Mouse (Mus musculus): ENCODE measurements at regions not wholly inside any gene's neighbourhood (a gene's known extent, or its start where the extent isn't known, plus 50 kb on each side); places are given as distances from the start of the nearest gene placed in this dataset.

- Histone ChIP-seq H3K36me3 (ENCODE audit: control insufficient read depth, insufficient read depth) (no peaks in the 10 kb centered on the region), H3K4me2 (ENCODE audit: low read depth, low read length) (peak overlapping the region; percentile 44), H3K27me3 (ENCODE audit: control insufficient read depth, insufficient read depth, low read length) (no peaks in the 10 kb centered on the region), H3K4me3 (ENCODE audit: low read length) (no peak overlapping the region), H3K9ac (ENCODE audit: low read length) (no peak overlapping the region), H3K4me1 (ENCODE audit: control insufficient read depth, insufficient read depth, low read length) (peaks cover 9% of the 10 kb centered on the region), H3K27ac (ENCODE audit: low read length) (no peak overlapping the region), H3K9me3 (replicated peaks; ENCODE audit: control insufficient read depth, low read length) (no peaks in the 10 kb centered on the region)
- WGBS = 27% methylated on average over 6 of the region's 6 CpGs
- ATAC-seq (replicated peaks; ENCODE audit: extremely low read depth, insufficient read depth, low FRiP score) = no peak
These were observed 234.5 kb upstream of the Gm15217 start for GRCm38 (mm10) chr14:46144707-46145106.

- H3K4me2 ChIP-seq (ENCODE audit: low read depth, low read length) = no peak overlapping the region
- peaks cover 9% of the 10 kb centered on the region for H3K4me1 ChIP-seq (ENCODE audit: control insufficient read depth, insufficient read depth, low read length)
- WGBS = 69% methylated on average over 7 of the region's 7 CpGs
- ATAC-seq (replicated peaks; ENCODE audit: extremely low read depth, insufficient read depth, low FRiP score) = no peak
- H3K9me3 ChIP-seq (replicated peaks; ENCODE audit: control insufficient read depth, low read length) = no peaks in the 10 kb centered on the region
- no peak overlapping the region for H3K9ac ChIP-seq (ENCODE audit: low read length)
- H3K36me3 ChIP-seq (ENCODE audit: control insufficient read depth, insufficient read depth) = no peaks in the 10 kb centered on the region
- no peaks in the 10 kb centered on the region for H3K27me3 ChIP-seq (ENCODE audit: control insufficient read depth, insufficient read depth, low read length)
- H3K4me3 ChIP-seq (ENCODE audit: low read length) = no peak overlapping the region
- no peak overlapping the region for H3K27ac ChIP-seq (ENCODE audit: low read length)
These were observed 233.6 kb upstream of the Gm15217 start for GRCm38 (mm10) chr14:46145584-46145983.

DNA sequence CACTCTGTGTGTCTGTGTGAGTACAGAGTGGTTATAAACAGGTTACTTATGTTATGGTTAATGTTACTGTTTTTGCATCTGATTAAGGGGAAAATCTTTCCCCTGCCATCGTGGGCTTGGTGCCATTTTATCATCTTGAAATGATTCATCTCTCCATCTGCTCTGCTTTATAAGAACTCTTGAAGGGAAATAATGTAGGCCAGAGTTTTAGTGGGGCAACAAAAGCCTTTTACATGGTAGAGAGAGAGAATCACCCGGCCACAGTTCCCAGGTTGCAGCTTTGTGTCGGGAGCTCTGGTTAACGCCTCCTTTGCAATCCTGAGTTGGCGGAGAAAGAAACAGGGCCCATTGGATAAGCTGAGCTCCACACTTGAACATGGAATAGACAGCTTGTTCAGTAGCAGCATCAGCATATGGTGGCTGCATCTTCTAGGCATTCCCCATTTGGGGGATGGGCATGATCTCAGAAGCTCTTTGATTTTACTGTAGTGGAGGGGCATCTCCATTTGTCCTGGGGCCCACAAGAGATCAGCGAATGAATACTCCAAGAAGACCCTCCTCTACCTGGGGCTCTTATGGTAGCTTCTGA, 230.0 kb upstream of the Gm15217 start:
- 79% methylated on average over 6 of the region's 6 CpGs for WGBS
- H3K9me3 ChIP-seq (replicated peaks; ENCODE audit: control insufficient read depth, low read length) = no peaks in the 10 kb centered on the region
- no peak overlapping the region for H3K27ac ChIP-seq (ENCODE audit: low read length)
- peaks cover 9% of the 10 kb centered on the region for H3K4me1 ChIP-seq (ENCODE audit: control insufficient read depth, insufficient read depth, low read length)
- no peaks in the 10 kb centered on the region for H3K36me3 ChIP-seq (ENCODE audit: control insufficient read depth, insufficient read depth)
- H3K9ac ChIP-seq (ENCODE audit: low read length) = no peak overlapping the region
- no peak for ATAC-seq (replicated peaks; ENCODE audit: extremely low read depth, insufficient read depth, low FRiP score)
- no peaks in the 10 kb centered on the region for H3K27me3 ChIP-seq (ENCODE audit: control insufficient read depth, insufficient read depth, low read length)
- H3K4me3 ChIP-seq (ENCODE audit: low read length) = no peak overlapping the region
- no peak overlapping the region for H3K4me2 ChIP-seq (ENCODE audit: low read depth, low read length)

DNA sequence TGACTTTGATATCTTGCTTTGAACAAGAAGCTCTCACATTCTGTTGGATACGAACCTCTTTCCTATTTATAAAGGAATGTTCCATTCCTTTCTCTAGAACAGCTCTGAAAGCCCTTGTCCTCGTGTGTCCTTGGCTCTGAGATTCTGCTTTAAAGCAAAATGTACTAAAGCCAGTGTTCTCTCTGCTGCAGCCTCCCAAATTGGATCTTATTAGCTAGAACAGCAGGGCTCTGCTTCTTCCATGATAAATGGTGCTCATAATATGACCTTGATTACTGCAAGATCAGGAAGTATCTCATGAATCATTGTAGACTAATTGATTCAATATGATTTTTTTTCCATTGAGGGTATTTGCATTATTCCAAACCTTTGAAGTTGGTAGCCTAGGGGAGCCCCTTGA, 220.5 kb upstream of the Gm15217 start:
- no peak for ATAC-seq (replicated peaks; ENCODE audit: extremely low read depth, insufficient read depth, low FRiP score)
- Histone ChIP-seq H3K9ac (ENCODE audit: low read length) (no peak overlapping the region), H3K36me3 (ENCODE audit: control insufficient read depth, insufficient read depth) (no peaks in the 10 kb centered on the region), H3K4me3 (ENCODE audit: low read length) (no peak overlapping the region), H3K9me3 (replicated peaks; ENCODE audit: control insufficient read depth, low read length) (no peaks in the 10 kb centered on the region), H3K4me2 (ENCODE audit: low read depth, low read length) (no peak overlapping the region), H3K27ac (ENCODE audit: low read length) (no peak overlapping the region), H3K4me1 (ENCODE audit: control insufficient read depth, insufficient read depth, low read length) (no peaks in the 10 kb centered on the region), H3K27me3 (ENCODE audit: control insufficient read depth, insufficient read depth, low read length) (no peaks in the 10 kb centered on the region)
- WGBS = 32% methylated on average over 2 of the region's 2 CpGs

DNA sequence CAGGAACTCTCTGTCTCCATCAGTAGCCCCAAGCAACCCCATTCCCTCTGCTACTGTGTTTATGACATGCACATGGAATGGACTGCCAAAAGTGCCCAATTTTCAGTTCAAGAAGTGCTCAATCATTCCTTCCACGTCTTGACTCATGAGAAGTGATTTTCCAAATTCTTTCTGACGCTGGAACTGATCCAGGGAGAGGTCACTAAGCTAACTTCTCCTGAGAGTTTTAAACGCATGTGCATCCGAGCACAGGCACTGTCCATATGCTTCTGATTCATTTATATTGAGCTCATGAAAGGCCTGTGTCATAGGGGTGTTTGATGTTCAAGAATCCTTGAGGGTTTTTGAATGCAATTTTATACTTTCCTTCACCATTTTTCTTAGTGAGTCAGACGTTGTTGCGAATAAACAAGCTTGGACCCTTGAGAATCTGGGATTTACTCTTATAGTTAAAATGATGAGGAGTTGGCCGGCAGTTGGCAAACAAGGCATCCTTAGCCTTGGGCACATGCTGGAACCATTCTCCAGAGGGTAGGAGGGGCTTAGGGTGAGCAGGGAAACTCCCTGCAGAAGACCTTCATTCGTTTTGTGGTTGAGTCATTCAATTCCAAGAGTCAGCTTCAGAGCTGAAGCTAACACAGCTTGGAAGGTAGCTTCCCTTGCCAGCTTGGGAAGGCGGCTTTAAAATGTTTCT, 206.9 kb upstream of the Gm15217 start:
- Histone ChIP-seq H3K9ac (ENCODE audit: low read length) (no peak overlapping the region), H3K4me1 (ENCODE audit: control insufficient read depth, insufficient read depth, low read length) (no peaks in the 10 kb centered on the region), H3K9me3 (replicated peaks; ENCODE audit: control insufficient read depth, low read length) (no peaks in the 10 kb centered on the region), H3K36me3 (ENCODE audit: control insufficient read depth, insufficient read depth) (no peaks in the 10 kb centered on the region), H3K4me3 (ENCODE audit: low read length) (no peak overlapping the region), H3K4me2 (ENCODE audit: low read depth, low read length) (no peak overlapping the region), H3K27ac (ENCODE audit: low read length) (no peak overlapping the region), H3K27me3 (ENCODE audit: control insufficient read depth, insufficient read depth, low read length) (no peaks in the 10 kb centered on the region)
- 68% methylated on average over 9 of the region's 9 CpGs for WGBS
- no peak for ATAC-seq (replicated peaks; ENCODE audit: extremely low read depth, insufficient read depth, low FRiP score)

- H3K4me3 ChIP-seq (ENCODE audit: low read length) = no peak overlapping the region
- no peak overlapping the region for H3K4me2 ChIP-seq (ENCODE audit: low read depth, low read length)
- H3K36me3 ChIP-seq (ENCODE audit: control insufficient read depth, insufficient read depth) = no peaks in the 10 kb centered on the region
- no peak overlapping the region for H3K27ac ChIP-seq (ENCODE audit: low read length)
- no peaks in the 10 kb centered on the region for H3K9me3 ChIP-seq (replicated peaks; ENCODE audit: control insufficient read depth, low read length)
- WGBS = 58% methylated on average over 6 of the region's 6 CpGs
- H3K4me1 ChIP-seq (ENCODE audit: control insufficient read depth, insufficient read depth, low read length) = no peaks in the 10 kb centered on the region
- no peaks in the 10 kb centered on the region for H3K27me3 ChIP-seq (ENCODE audit: control insufficient read depth, insufficient read depth, low read length)
- no peak overlapping the region for H3K9ac ChIP-seq (ENCODE audit: low read length)
- ATAC-seq (replicated peaks; ENCODE audit: extremely low read depth, insufficient read depth, low FRiP score) = no peak
These were observed 206.3 kb upstream of the Gm15217 start for GRCm38 (mm10) chr14:46172875-46173324.

- Histone ChIP-seq H3K27ac (ENCODE audit: low read length) (no peak overlapping the region), H3K36me3 (ENCODE audit: control insufficient read depth, insufficient read depth) (no peaks in the 10 kb centered on the region), H3K9me3 (replicated peaks; ENCODE audit: control insufficient read depth, low read length) (no peaks in the 10 kb centered on the region), H3K4me3 (ENCODE audit: low read length) (no peak overlapping the region), H3K4me2 (ENCODE audit: low read depth, low read length) (no peak overlapping the region), H3K9ac (ENCODE audit: low read length) (no peak overlapping the region), H3K4me1 (ENCODE audit: control insufficient read depth, insufficient read depth, low read length) (no peaks in the 10 kb centered on the region), H3K27me3 (ENCODE audit: control insufficient read depth, insufficient read depth, low read length) (no peaks in the 10 kb centered on the region)
- ATAC-seq (replicated peaks; ENCODE audit: extremely low read depth, insufficient read depth, low FRiP score) = no peak
- WGBS = 52% methylated on average over 5 of the region's 5 CpGs
These were observed 204.8 kb upstream of the Gm15217 start for GRCm38 (mm10) chr14:46174386-46174785.

GRCm38 (mm10) chr14:46175291-46176216, 203.7 kb upstream of the Gm15217 start:
- H3K4me3 ChIP-seq (ENCODE audit: low read length) = no peak overlapping the region
- H3K9me3 ChIP-seq (replicated peaks; ENCODE audit: control insufficient read depth, low read length) = no peaks in the 10 kb centered on the region
- no peaks in the 10 kb centered on the region for H3K36me3 ChIP-seq (ENCODE audit: control insufficient read depth, insufficient read depth)
- H3K27me3 ChIP-seq (ENCODE audit: control insufficient read depth, insufficient read depth, low read length) = no peaks in the 10 kb centered on the region
- no peak for ATAC-seq (replicated peaks; ENCODE audit: extremely low read depth, insufficient read depth, low FRiP score)
- no peaks in the 10 kb centered on the region for H3K4me1 ChIP-seq (ENCODE audit: control insufficient read depth, insufficient read depth, low read length)
- H3K9ac ChIP-seq (ENCODE audit: low read length) = no peak overlapping the region
- no peak overlapping the region for H3K4me2 ChIP-seq (ENCODE audit: low read depth, low read length)
- 79% methylated on average over 15 of the region's 15 CpGs for WGBS
- H3K27ac ChIP-seq (ENCODE audit: low read length) = no peak overlapping the region

GRCm38 (mm10) chr14:46179024-46179423, 200.2 kb upstream of the Gm15217 start:
- Histone ChIP-seq H3K4me3 (ENCODE audit: low read length) (no peak overlapping the region), H3K9ac (ENCODE audit: low read length) (no peak overlapping the region), H3K4me1 (ENCODE audit: control insufficient read depth, insufficient read depth, low read length) (no peaks in the 10 kb centered on the region), H3K27ac (ENCODE audit: low read length) (no peak overlapping the region), H3K27me3 (ENCODE audit: control insufficient read depth, insufficient read depth, low read length) (no peaks in the 10 kb centered on the region), H3K4me2 (ENCODE audit: low read depth, low read length) (no peak overlapping the region), H3K36me3 (ENCODE audit: control insufficient read depth, insufficient read depth) (no peaks in the 10 kb centered on the region), H3K9me3 (replicated peaks; ENCODE audit: control insufficient read depth, low read length) (no peaks in the 10 kb centered on the region)
- no peak for ATAC-seq (replicated peaks; ENCODE audit: extremely low read depth, insufficient read depth, low FRiP score)
- WGBS = 73% methylated on average over 1 of the region's 1 CpGs

Data from heart, embryonic 16.5 days (tissue).